Mouse (Mus musculus) right cerebral cortex, postnatal 10 days (tissue): ENCODE measurements at regions not wholly inside any gene's neighbourhood (a gene's known extent, or its start where the extent isn't known, plus 50 kb on each side); places are given as distances from the start of the nearest gene placed in this dataset.
"Not testable (repeated sequence)": the region's sequence is repeated elsewhere in the genome, so short reads cannot be mapped to it uniquely, and the experiment has no call there.

Experiments used
- DNase-seq, 2 experiments: peaks; one replicate each; pipeline ENCODE4 v3.0.0; 2021; ENCODE audit warnings: low spot score in 2 of 2

DNA sequence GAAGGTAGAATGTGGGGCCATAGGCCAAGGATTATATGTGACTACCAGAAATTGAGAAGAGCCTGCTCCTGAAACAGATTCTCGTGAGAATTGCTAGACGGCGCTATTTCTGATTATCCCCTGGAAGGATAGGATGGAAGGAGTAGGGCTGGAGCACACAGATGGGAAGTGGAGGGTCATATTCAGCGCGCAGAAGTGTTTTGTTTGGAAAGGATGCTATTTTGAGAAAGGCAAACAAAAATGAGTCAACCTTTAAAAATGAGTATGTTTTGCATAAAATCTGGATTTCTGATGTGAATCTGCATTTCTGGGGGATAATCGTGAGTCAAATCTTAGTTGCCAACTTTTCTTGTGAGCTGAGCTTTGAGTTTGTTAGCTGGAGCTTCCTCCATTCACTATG lies 58.1 kb upstream of the Fshb start:
- DNase-seq: peak in 1 of 2 experiments; percentile 23

DNA sequence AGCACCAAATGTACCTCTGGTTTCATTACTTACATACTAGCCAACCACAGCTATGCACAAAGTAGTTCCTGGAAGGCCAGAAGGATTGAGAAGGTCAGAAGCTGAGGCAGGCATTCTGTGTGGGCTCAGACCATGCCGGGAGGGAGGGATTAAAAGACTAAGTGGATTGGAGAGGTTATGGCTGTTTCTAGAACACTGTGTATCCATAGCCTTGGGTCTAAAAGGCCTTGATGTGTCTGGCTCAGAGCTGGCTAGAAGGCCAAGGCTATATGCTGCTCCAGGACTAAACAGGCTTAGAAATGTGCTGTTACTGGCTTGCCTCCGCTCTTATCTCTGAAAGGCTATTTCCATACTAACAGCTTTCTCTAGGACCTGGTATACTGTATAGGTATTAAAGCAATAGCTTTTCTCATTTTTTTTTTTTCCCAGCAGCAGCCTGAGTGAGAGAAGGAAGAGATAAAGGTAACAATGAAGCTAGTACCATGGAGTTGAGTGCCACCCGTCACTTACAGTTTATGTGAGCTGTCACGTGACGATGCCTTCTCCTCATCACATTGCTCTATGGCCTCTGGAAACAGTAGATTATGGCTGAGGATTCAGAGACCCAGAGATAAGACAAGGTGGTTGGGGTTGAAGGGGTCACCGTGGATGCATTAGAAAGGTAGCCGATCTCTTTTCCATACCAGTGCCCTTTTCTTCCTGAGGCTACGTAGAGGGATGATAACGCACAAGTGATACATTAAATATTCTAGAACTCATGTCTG lies 59.4 kb upstream of the Fshb start:
- DNase-seq: no peak

DNA sequence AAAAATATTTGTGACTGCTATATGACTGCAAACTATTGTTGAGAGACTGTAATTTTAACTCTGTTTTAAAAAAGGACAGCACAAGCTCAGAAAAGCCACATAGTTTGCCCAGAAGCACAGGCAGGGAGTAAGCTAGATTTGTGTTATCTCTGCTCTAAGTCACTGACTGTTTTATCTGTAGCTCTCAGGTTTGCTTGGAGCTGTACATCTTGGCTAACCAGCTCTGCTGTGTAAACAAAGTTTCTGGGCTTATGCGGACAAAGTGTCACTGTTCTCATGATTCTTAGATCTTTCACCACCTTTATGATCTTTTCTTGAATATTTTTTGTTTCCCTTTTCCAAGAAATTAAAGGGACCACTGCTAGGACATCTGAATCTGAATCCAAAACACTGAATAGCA lies 60.2 kb upstream of the Fshb start:
- DNase-seq: no peak

DNA sequence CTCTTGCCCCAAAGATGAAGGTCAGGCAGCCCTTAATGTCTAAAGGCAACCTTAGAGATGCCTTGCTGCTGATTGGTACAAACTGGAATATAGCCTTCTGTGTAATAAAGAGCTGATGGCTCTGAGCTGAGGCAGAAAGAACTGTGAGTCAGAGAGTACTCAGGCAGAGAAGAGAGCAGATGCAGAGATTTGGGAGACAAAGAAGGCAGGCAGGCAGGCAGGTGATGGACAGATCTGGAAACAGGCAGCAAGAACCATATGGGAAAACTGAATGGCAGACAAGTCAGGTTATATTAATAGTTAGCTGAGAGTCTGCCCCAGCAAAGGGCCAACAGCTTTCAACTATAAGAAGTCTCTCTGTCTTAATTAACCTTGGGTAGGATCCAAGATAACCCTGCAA lies 73.7 kb upstream of the Fshb start:
- DNase-seq: no peak

DNA sequence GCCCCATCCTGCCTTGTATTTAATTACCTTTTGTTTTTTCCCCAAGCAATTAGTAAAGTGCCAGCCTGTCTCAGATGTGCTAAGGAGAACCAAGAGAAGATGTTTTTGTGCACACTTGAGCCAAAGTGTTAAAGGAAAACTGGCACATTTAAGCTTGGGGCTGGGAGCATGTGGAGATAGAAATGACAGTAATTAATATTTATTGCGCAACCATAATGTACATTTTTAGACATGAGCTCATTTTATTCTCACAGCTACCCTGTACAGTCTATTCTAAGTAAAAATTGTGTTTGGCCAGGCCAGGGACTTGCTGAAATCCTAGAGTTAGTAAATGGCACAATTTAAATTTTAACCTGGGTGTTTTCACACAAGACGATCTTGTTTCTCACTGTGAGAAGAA lies 89.9 kb upstream of the Fshb start:
- DNase-seq: no peak

DNA sequence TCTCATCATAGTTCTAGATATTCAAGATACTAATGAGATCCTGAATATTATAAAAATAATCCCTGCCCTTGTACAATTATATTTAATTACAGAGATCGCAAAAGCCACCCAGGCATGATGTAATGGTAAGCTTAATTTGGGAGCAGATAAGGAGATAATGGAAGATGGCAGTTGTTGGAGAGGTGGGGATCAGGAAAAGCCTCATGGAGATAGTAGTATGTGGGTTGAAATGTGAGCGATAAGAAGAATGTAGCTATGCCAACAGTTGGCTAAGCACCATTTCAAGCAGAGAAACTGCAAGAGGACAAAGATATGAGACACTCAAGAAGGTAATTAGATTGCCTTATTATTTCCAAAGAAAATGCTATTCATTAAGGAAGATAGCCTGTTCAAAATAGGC lies 90.4 kb upstream of the Fshb start:
- no peak for DNase-seq

DNA sequence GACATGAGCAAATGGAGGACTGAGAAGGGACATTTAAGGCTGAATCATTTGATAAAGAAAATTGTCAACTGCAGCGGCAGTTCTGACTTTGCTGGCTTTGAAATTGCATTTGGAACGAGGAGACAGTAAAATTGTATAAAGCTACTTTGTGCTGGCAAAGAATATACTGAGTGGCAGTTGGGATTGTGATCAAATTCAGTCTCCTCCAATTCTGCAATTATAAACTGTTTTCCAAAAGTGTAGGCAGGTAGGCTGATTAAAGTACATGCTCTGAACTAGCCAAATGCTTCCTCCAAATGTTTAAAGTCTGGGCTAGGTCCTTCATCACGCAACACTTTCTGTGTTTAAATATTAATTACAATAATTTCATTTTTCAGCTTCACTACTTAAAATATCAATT lies 90.9 kb upstream of the Fshb start:
- no peak for DNase-seq

DNA sequence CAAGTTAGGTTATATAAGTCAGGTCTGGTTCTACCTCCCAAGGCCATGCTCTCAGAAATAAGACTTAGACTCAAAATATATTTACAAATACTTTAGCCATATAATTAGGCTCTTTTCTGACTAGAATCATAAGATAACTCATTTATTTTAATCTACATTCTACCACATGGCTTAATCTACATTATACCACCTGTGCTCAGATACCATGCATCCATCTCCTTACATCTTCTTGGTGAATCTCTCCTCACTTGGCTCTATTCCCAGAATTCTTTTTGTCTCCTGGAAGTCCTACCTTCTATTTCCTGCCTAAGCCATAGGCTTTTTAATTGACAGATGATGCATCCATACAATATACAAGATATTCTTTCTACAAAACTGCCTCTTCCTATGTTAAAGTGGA lies 92.4 kb upstream of the Fshb start:
- DNase-seq: no peak

DNA sequence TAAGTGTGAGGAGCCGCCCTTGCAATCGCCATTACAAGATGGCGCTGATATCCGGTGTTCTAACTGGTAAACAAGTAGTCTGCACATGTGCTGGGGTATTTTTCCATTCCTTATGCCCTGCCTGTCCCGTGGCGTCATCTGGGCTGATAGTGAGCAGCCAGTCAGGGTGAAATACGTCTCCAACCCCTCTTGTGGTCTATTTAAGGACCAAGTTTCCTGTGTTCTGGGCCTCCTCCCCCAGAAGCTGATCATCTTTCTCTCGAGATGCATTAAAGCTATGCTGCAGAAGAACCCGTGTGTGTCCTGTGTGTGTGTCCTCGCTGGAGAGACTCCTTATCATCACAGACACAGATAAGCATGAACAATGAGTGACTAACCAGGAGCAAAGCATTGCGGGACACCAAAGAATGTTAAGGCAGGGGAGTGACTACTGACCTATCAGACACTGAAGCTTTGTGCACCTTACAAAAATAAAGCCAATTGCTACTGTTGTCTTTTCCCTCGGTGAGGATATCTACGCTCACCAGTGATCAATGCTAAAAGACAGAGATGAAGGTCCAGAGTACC lies 99.5 kb upstream of the Fshb start:
- not testable (repeated sequence) for DNase-seq

DNA sequence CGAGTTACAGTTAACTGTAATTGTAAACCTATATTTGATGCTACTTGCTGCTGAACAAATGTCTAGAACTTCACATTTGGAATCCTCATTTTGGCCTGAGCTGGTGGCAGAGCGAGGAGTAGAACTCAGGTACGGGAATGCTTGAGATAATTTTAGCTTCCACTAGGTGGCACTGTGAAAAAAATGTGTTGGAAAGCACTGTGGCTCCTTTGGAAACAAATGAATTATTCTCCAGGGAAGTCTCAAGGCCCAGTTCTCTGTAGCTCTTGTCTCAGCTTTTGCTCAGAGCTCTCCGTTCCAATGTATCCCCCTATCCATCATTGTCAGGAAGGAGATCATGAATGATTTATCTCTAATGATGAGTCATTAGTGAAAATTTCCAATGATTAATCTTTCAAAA lies 114.7 kb upstream of the Kcna4 start:
- no peak for DNase-seq

DNA sequence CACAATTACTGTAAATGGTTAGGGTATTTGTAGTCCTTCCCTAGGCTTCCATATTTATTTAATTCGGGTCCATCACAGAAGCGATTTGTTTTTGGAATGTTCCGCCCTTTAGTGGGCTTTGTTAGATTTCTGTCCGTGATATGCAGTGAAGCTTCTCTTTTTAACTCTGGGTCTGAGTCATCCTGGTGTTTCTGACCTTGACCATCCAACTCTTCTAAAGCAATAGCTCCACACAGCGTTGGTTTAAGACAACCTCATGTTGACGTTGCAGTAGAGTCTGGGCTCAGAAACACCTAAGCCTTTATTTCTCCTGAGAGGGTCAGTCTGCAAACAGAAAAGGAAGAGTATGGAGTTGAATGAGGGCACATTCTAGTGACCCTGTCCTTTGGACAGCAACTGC lies 107.4 kb upstream of the Kcna4 start:
- no peak for DNase-seq

DNA sequence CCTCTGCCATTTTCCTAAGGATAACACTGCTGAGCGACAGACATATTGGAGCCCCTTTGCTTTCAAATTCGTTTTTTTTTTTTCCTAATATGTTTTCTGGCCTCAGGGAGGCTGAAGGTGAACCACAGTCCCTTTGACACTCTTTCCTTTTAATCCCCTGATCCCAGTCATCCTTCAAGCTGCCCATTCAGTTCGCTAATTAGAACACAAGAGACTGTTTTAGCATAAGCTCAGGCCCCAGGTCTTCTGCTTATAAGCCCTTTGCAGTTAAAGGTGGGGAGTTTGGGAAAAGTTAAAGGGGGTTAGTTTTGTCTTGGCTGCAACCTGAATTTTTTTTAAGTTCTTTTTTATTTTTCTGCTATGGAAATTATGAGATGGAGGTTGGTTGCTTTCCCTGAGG lies 105.6 kb upstream of the Kcna4 start:
- DNase-seq: no peak

DNA sequence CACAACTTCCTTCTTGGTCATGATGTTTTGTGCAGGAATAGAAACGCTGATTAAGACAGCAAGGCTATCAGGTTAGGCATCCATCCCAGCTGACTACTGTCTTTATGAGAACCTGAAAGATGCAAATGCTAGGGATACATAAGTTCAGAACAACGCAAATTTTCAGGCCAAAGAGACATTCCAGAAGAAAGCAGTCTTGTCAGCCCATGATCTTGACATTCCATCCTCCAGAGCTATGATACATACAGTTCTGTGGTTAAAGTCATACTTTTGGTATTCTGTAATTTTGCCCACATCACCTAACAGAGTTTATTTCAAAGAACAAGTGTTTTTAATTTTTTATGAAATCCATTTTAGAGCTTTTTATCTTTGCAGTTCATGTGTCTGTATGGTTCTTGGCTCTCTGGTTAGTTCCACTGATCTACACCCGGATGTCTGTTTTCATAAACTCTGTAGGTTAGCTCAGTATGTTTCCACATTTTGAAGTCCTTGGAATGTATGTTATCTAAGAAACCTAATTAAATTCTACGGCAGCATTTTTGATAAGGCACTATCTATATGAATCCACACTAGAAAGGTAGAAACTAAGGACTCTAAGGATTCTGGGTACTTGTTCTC lies 88.5 kb upstream of the Kcna4 start:
- DNase-seq: no peak

DNA sequence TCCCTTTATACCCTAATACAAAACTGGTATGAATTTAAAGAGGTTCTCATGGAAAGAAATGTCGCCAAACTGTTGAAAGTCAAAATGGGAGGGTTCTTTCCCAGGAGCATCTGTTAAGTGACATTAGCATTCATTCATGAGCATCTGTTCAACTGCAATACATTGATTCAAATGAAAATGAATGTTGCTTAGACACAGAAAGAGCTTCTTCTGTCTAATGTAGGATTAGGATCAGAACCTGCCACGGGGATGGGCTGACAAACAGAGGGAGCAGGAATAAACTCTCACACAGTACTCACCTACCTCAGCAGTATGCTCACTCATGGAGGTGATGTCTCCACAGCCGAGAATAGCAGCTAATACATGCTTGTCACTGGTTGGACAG lies 88.0 kb upstream of the Kcna4 start:
- DNase-seq: peak in 1 of 2 experiments; percentile 20

DNA sequence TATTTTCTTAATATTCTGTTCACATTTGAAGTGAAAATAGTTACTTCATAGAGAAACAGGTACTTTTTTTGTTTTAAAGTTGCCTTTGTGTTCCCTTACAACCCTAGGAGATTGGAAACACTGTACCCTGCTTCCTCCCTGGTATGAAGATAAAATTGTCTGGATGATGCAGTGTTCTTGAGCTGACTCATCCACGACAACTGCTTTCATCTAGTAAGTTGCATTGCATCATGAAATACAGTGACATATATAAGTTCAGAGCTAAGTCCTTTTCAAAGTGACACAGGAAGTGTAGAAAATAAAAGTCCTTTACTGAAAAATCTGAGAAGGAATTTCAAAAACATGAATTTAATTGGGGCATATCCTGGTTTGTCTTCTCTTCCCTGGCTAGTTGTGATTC lies 68.9 kb upstream of the Kcna4 start:
- no peak for DNase-seq

DNA sequence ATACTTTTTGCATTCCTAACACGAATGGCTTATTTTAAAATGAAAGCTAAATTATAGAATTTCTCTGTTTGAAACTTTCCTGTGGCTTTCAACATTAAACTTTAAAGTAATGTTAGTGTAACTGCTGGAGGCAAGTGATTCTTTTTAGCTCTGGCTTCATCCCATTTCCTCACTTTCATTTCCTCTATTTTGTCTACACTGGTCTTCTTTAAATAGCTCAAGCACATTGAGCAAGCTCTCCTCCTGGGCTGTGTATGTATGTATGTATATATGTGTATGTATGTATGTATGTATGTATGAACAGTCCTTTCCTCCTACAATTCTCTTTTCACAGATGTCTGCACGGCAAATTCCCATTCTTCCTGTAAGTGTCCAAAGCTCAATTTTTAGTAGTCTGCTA lies 65.8 kb upstream of the Kcna4 start:
- DNase-seq: no peak

DNA sequence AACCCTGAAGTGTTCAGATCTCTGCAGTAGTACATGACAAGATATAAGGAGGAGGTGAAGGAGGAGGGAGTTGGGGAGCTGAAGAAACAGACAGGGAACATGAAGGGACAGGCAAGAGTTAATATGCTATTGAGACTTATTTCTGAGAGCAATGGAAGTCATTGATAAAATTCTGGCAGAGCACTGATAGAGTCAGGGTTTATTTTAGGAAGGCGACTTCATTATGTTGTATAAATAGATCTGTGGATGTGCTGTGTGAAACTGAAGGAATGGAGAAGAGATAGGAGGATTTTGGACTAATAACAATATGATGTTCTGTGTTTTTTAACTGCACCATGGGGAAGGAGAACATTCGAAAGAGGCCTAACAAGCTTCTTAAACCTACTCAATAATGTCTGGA lies 63.0 kb upstream of the Kcna4 start:
- no peak for DNase-seq

DNA sequence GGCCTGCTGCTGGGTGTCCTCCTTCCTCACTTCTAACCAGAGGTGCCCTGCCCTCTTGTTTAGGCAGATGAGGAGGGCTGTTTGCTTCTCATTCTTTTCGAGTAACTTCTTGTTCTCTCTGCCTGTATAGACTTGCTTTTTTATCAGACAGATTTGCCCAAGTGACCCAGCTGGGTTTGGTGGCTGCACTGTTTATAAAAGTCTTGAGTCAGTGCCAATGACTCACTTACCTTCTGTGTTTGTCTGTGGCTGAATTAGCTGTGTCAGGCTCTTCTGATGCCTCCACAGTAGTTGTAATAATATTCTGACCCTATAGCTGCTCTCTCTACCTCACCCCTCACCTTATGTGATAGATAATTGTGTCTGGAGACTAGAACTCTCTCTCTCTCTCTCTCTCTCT lies 62.2 kb upstream of the Kcna4 start:
- DNase-seq: no peak

DNA sequence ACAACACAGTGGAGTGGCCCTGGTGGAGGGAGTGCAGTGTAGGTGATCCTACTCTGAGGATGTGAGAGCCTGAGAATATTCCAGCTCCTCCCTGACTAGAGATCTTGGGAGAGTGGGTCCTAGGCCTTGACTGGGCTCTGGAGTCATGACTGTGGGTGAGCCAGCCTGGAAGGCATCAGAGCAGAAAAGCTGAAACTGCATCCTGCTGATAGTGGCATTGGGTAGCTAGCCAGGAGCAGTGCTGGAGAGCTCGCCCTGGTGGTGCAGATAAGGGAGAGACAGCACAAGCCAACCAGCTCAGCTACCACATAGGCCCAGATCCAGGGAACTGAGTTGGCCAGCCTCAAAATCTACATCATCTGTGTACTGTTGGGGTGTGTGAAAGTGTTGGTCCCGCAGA lies 58.8 kb upstream of the Kcna4 start:
- DNase-seq: no peak

DNA sequence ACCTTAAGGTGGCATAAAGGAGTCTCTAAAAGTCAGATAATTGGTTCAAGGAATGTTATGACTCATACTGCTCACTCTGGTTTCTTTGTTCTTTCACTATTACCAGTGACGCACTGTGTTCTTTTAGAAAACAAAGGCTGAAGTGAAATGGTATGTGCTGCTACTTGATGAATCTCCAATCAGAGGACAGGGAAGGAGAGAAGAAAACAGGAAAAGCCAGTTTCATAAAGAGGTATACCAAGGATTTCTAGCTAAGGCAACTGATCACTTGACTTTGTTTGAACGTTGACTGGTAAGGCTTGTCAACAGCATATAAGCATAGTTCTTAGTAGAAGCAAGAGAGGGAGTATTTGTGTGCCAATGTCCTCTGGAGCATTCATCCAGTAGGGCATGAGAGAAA lies 57.6 kb upstream of the Kcna4 start:
- DNase-seq: no peak
